Mouse (Mus musculus) heart, embryonic 16.5 days (tissue): ENCODE data around the gene Tacc2. TPM values are rescaled to one million over a fixed set of nuclear protein-coding genes. Genes with fewer than 3 reads are reported as not detected.

Experiments
- ATAC-seq: fragments of 200-750 bp; cut with Nextera tagmentation; replicated peaks from 2 replicates; pipeline ENCODE4 v1.8.0; 2017; ENCODE audit warnings: moderate number of reproducible peaks; ENCODE audit not compliant: insufficient read depth, low FRiP score; ENCODE audit errors: extremely low read depth
- H3K27ac ChIP-seq: fragments of 300-500 bp; sonication (generic); 2 replicates; pipeline ENCODE4 v1.5.1; 2014; ENCODE audit warnings: mild to moderate bottlenecking, low read length, control low read depth, moderate library complexity
- H3K27me3 ChIP-seq: fragments of 300-500 bp; sonication (generic); 2 replicates; pipeline ENCODE4 v1.6.1; 2014; ENCODE audit warnings: low read length, mixed read lengths; ENCODE audit not compliant: control insufficient read depth, insufficient read depth
- H3K36me3 ChIP-seq: fragments of 300-500 bp; sonication (generic); 2 replicates; pipeline ENCODE4 v1.6.1; 2014; ENCODE audit not compliant: control insufficient read depth, insufficient read depth
- H3K4me1 ChIP-seq: fragments of 300-500 bp; sonication (generic); 2 replicates; pipeline ENCODE4 v1.6.1; 2014; ENCODE audit warnings: low read length, mixed read lengths; ENCODE audit not compliant: control insufficient read depth, insufficient read depth
- H3K4me2 ChIP-seq: fragments of 300-500 bp; sonication (generic); 2 replicates; pipeline ENCODE4 v1.6.1; 2014; ENCODE audit warnings: low read depth, mild to moderate bottlenecking, control low read depth, low read length
- H3K4me3 ChIP-seq: fragments of 300-500 bp; sonication (generic); 2 replicates; pipeline ENCODE4 v1.5.1; 2014; ENCODE audit warnings: mild to moderate bottlenecking, control low read depth, low read length
- H3K9ac ChIP-seq: fragments of 300-500 bp; sonication (generic); 2 replicates; pipeline ENCODE4 v1.6.1; 2014; ENCODE audit warnings: low read length, control low read depth
- H3K9me3 ChIP-seq: fragments of 300-500 bp; sonication (generic); replicated peaks from 2 replicates; pipeline ENCODE4 v1.6.1; 2016; ENCODE audit warnings: low read length; ENCODE audit not compliant: control insufficient read depth
- WGBS: fragments of 180-500 bp; shearing (Covaris S2); extraction: QIAGEN DNeasy Blood & Tissue Kit; methylation state at CpG from one replicate; pipeline ENCODE4 v1.1.7; 2014; 5-methylcytosine and 5-hydroxymethylcytosine counted together
- polyA plus RNA-seq: library from polyadenylated mRNA; unstranded; fragments of >200 nt; fragmentation: Nextera tagmentation; extraction: Ambion mirVana; gene quantifications from 2 replicates; pipeline ENCODE4 v1.2.1, GENCODE M21; 2015

Tacc2 gene
- polyA plus RNA-seq, 1 experiment from 2014 or later = 47.0 TPM

DNA sequence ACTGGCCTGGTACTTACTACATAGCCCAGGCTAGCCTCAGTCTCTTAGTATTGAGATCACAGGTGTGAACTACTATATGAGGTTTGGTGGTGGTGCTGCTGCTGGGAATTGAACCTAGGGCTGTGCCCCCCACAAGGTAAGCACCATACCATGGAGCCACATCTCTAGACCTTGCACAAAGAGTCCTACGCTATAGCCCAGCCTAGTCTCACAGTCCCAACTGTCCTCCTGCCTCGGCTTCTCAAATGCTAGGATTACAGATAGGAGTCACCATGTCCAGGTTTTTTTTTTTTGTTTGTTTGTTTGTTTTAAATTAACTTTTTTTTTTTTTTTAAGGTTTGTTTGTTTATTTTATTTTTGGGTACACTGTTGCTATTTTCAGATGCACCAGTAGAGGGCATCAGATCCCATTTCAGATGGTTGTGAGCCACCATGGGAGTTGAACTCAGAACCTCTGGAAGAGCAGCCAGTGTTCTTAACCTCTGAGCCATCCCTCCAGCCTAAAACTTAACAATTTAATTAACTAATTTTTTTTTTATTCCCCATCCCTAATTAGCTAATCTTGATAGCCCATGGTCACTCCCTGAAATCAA is 157.1 kb downstream of the Tacc2 start:
- ATAC-seq = no peak
- Histone ChIP-seq H3K4me1 (peaks cover 3% of the 10 kb centered on the region; the same call in 1 of the 2 replicates), H3K27me3 (no peaks in the 10 kb centered on the region), H3K4me2 (no peak overlapping the region), H3K4me3 (no peak overlapping the region), H3K9ac (no peak overlapping the region), H3K9me3 (no peaks in the 10 kb centered on the region), H3K27ac (no peak overlapping the region), H3K36me3 (peaks cover 42% of the 10 kb centered on the region)
- 91% methylated on average over 2 of the region's 2 CpGs for WGBS

DNA sequence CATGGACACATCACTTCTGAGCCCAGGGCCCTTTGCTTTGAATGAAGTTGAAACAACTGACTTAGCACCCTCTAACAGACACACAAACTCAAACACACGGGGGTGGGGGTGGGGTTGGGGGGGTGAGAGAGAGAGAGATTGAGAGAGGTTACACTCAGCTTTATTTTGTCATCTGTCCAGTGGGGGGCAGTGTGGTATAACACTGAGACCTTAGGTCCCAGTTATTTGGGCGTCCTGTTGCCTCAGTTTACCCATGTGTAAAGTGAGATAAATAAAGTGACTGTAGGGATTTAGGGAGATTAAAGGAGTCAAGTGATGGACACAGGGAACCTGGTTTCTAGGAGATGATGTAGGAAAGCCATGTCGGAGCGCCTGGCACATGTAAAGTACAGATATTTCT is 163.9 kb downstream of the Tacc2 start:
- Histone ChIP-seq H3K4me3 (no peak overlapping the region), H3K4me1 (peaks cover 11% of the 10 kb centered on the region), H3K9ac (no peak overlapping the region), H3K27me3 (no peaks in the 10 kb centered on the region), H3K27ac (no peak overlapping the region), H3K4me2 (no peak overlapping the region), H3K36me3 (peaks cover 73% of the 10 kb centered on the region), H3K9me3 (no peaks in the 10 kb centered on the region)
- 73% methylated on average over 4 of the region's 4 CpGs for WGBS
- no peak for ATAC-seq

GRCm38 (mm10) chr7:130743239-130744025 is 166.2 kb downstream of the Tacc2 start:
- Histone ChIP-seq H3K4me3 (no peak overlapping the region), H3K4me1 (peaks cover 9% of the 10 kb centered on the region), H3K9me3 (no peaks in the 10 kb centered on the region), H3K4me2 (no peak overlapping the region), H3K27ac (0 out of 2 replicates have a peak overlapping the region, but pooled peaks have one; percentile 20), H3K36me3 (peaks cover 73% of the 10 kb centered on the region), H3K9ac (no peak overlapping the region), H3K27me3 (no peaks in the 10 kb centered on the region)
- 67% methylated on average over 9 of the region's 9 CpGs for WGBS
- ATAC-seq = no peak

DNA sequence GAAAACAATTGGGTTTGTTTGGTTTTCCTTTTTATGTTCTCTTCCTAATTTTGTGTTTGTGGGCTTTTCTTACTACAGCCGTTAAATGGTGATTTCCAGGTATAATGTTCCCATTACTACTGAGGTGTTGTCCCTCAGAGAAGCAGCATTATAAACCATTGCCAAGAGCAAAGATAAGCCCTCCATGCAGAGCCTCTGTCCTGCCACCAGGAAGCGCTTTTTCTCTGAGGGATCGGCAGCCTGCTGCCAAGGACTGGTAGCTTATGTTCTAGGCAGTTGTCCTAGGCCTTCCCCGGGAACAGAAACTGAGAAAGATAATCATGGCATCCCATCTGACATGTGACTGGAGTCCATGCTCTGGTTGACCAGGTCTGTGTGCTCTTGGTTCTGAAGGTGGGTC is 171.9 kb downstream of the Tacc2 start:
- Histone ChIP-seq H3K9me3 (no peaks in the 10 kb centered on the region), H3K27me3 (no peaks in the 10 kb centered on the region), H3K4me3 (no peak overlapping the region), H3K9ac (no peak overlapping the region), H3K27ac (no peak overlapping the region), H3K36me3 (peaks cover 53% of the 10 kb centered on the region), H3K4me2 (no peak overlapping the region), H3K4me1 (peaks cover 10% of the 10 kb centered on the region)
- ATAC-seq = no peak
- 71% methylated on average over 4 of the region's 4 CpGs for WGBS

DNA sequence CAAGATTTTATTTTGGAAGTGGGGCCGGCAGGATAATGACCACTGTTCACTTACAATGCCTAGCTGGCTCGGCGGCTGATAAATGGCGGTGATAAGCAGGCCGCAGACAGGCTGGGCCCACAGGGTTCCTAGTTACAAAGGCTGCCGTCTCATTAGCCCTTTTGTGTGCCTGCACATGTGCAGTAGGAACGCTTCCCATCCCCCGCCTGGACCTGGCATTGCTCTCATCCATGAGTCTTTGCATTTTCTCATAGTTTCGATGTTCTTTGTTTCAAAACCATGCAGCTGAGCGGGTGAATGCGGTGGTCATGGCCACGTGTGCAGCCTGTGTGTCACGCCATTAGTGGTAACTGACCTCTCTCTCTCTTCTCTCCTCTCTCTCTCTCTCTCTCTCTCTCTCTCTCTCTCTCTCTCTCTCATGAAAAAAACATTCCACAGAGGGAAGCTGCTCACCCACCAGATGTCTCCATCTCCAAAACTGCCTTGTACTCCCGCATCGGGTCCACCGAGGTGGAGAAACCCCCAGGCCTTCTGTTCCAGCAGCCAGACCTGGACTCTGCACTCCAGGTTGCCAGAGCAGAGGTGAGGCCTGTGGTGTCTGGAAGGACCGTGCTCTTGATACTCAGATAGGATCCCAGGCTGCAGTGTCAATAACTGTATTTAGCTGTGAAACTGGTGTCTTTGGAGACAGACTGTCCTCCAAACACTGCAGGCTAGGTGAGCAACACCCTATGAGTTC is 173.7 kb downstream of the Tacc2 start:
- peaks cover 43% of the 10 kb centered on the region for H3K36me3 ChIP-seq
- H3K9ac ChIP-seq = no peak overlapping the region
- H3K27me3 ChIP-seq = no peaks in the 10 kb centered on the region
- no peak overlapping the region for H3K4me2 ChIP-seq
- H3K4me1 ChIP-seq = peaks cover 20% of the 10 kb centered on the region
- no peak overlapping the region for H3K4me3 ChIP-seq
- H3K27ac ChIP-seq = no peak overlapping the region
- WGBS = 50% methylated on average over 17 of the region's 17 CpGs
- no peak for ATAC-seq
- H3K9me3 ChIP-seq = no peaks in the 10 kb centered on the region

GRCm38 (mm10) chr7:130751678-130752077 is 174.4 kb downstream of the Tacc2 start:
- 79% methylated on average over 9 of the region's 9 CpGs for WGBS
- no peak for ATAC-seq
- peaks cover 28% of the 10 kb centered on the region for H3K4me1 ChIP-seq
- H3K36me3 ChIP-seq = peaks cover 36% of the 10 kb centered on the region
- H3K9ac ChIP-seq = no peak overlapping the region
- H3K4me3 ChIP-seq = no peak overlapping the region
- H3K27ac ChIP-seq = no peak overlapping the region
- H3K27me3 ChIP-seq = no peaks in the 10 kb centered on the region
- H3K4me2 ChIP-seq = no peak overlapping the region
- H3K9me3 ChIP-seq = no peaks in the 10 kb centered on the region

DNA sequence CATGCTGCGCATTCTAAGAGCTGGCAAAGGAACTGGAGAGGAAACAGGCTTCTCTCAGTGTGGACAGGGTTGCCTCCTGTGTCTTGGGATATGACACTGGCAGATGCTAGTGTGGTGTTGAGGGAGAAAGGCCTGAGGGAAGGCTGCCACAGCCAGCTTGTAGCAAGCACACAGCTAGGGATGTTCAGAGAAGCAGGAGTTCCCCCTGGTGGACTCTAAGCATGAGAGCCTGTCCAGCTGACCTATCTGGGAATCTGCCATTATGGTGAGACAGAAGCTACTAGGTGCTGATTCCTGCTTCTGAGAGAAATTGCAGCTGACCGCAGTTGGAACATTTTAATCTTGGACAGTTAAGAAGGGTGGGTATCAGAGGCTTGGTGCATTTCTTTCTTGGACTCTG is 177.6 kb downstream of the Tacc2 start:
- H3K4me3 ChIP-seq = no peak overlapping the region
- no peaks in the 10 kb centered on the region for H3K27me3 ChIP-seq
- H3K27ac ChIP-seq = no peak overlapping the region
- 75% methylated on average over 2 of the region's 2 CpGs for WGBS
- H3K9ac ChIP-seq = no peak overlapping the region
- H3K4me1 ChIP-seq = peaks cover 29% of the 10 kb centered on the region
- ATAC-seq = peak; percentile 69; the same call in 1 of the 2 replicates
- H3K9me3 ChIP-seq = no peaks in the 10 kb centered on the region
- H3K36me3 ChIP-seq = peaks cover 36% of the 10 kb centered on the region
- H3K4me2 ChIP-seq = no peak overlapping the region

- H3K4me3 ChIP-seq = no peak overlapping the region
- H3K4me2 ChIP-seq = no peak overlapping the region; the same call in 1 of the 2 replicates
- peak overlapping the region; percentile 77 for H3K27ac ChIP-seq
- WGBS = 38% methylated on average over 7 of the region's 7 CpGs
- H3K9ac ChIP-seq = no peak overlapping the region
- no peaks in the 10 kb centered on the region for H3K27me3 ChIP-seq
- ATAC-seq = no peak
- peaks cover 36% of the 10 kb centered on the region for H3K36me3 ChIP-seq
- no peaks in the 10 kb centered on the region for H3K9me3 ChIP-seq
- H3K4me1 ChIP-seq = peaks cover 20% of the 10 kb centered on the region
These were observed 179.2 kb downstream of the Tacc2 start for GRCm38 (mm10) chr7:130756343-130756835.
